In the genomic region with DNA sequence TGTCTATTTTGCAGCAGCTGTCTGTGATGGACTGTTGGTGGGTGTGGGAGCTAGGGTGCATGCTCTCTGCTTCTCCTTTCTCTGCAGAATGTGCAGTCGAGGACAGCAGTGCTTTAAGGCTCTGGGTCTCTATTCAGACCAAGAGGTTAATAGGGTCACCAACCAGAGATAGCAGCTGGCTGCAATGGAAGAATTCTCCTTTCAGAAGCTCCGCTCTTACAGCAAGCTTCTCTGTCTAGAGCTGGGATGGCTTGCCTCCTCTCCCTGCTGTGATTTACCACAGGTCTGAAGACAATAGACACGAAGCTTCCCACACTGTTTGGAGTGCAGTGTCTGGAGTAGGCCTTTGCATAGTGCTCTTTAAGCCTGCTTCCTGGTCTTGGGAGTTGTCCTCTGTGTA, we compare ENCODE assay signal across 22 mouse cellular contexts. TPM values are rescaled to one million over a fixed set of nuclear protein-coding genes. Genes with fewer than 3 reads are reported as not detected.
A peak's percentile ranks its signal among the peaks of the same experiment; 100 is the strongest.
DNase-seq lines count a peak whose midpoint lies in the region; ATAC-seq lines count a peak whose summit lies in the region.
"Had no signal": no experiment of that assay in that cellular context is flagged by ENCODE, and none has a peak within 500 bp of the region (broad histone marks: within the 10 kb centered on the region; RNA-seq: fewer than 3 reads in every experiment).

No protein-coding gene starts in this region.

- H3K36me3 ChIP-seq in forebrain, embryonic 10.5 days (replicated peaks) = peaks cover 56% of the 10 kb centered on the region
- no peaks in the 10 kb centered on the region for H3K36me3 ChIP-seq in forebrain, embryonic 14.5 days (ENCODE audit: control insufficient read depth, insufficient read depth, low read length)
- H3K36me3 ChIP-seq in midbrain, embryonic 10.5 days = peaks cover 50% of the 10 kb centered on the region
- H3K36me3 ChIP-seq in midbrain, embryonic 11.5 days (ENCODE audit: control insufficient read depth, insufficient read depth, low read length) = no peaks in the 10 kb centered on the region
- H3K36me3 ChIP-seq in embryonic facial prominence, embryonic 10.5 days (replicated peaks) = peaks cover 56% of the 10 kb centered on the region
- H3K36me3 ChIP-seq: hindbrain, embryonic 15.5 days had no signal

- no peak for ATAC-seq in forebrain, embryonic 14.5 days
- ATAC-seq in midbrain, embryonic 11.5 days (ENCODE audit: low FRiP score) = no peak
- no peak for ATAC-seq in cerebellum, adult (ENCODE audit: insufficient number of reproducible peaks, low FRiP score, low TSS enrichment)
- ATAC-seq: activated CD4-positive, CD25-positive, alpha-beta regulatory T cell, adult 4 months; CD4-positive, CD25-positive, alpha-beta regulatory T cell, adult 4 months; forebrain, postnatal 0 days; intestine, embryonic 16.5 days had no signal

- H3K27ac ChIP-seq in forebrain, embryonic 10.5 days = 0 out of 2 replicates have a peak overlapping the region, but pooled peaks have one; percentile 0
- no peak overlapping the region for H3K27ac ChIP-seq in forebrain, embryonic 14.5 days (ENCODE audit: low read depth, low read length)
- H3K27ac ChIP-seq in midbrain, embryonic 10.5 days (replicated peaks) = peak overlapping the region; percentile 46
- H3K27ac ChIP-seq in midbrain, embryonic 11.5 days (ENCODE audit: low read depth, low read length) = no peak overlapping the region
- 0 out of 2 replicates have a peak overlapping the region, but pooled peaks have one; percentile 7 for H3K27ac ChIP-seq in embryonic facial prominence, embryonic 10.5 days (replicated peaks)
- H3K27ac ChIP-seq: hindbrain, embryonic 15.5 days had no signal

- DNase-seq in forebrain, embryonic 10.5 days (ENCODE audit: extremely low spot score, low spot score) = no peak
- DNase-seq in forebrain, embryonic 14.5 days (ENCODE audit: low spot score) = no peak
- DNase-seq in midbrain, embryonic 10.5 days (ENCODE audit: low spot score) = no peak
- no peak for DNase-seq in midbrain, embryonic 11.5 days (ENCODE audit: low spot score, missing footprints)
- DNase-seq in embryonic facial prominence, embryonic 10.5 days (ENCODE audit: low spot score) = no peak
- DNase-seq in frontal cortex, adult 2 months (ENCODE audit: extremely low spot score in 1 of 2, low spot score in 1 of 2) = no peak
- no peak for DNase-seq in urinary bladder, postnatal 36 days (ENCODE audit: low spot score in 2 of 2)
- DNase-seq: adrenal gland, postnatal 25 days; B cell, adult 2 months; cerebellum, adult 2 months; cerebellum, postnatal 10 days; forebrain, postnatal 0 days; gastrocnemius, adult 2 months; gastrocnemius, postnatal 25 days; heart, postnatal 36 days had no signal

- peaks cover 5% of the 10 kb centered on the region for H3K9me3 ChIP-seq in forebrain, embryonic 10.5 days
- no peaks in the 10 kb centered on the region for H3K9me3 ChIP-seq in forebrain, embryonic 14.5 days (replicated peaks; ENCODE audit: control insufficient read depth, low read length)
- no peaks in the 10 kb centered on the region for H3K9me3 ChIP-seq in midbrain, embryonic 10.5 days (replicated peaks)
- no peaks in the 10 kb centered on the region for H3K9me3 ChIP-seq in midbrain, embryonic 11.5 days (ENCODE audit: control insufficient read depth, low read length)
- no peaks in the 10 kb centered on the region for H3K9me3 ChIP-seq in embryonic facial prominence, embryonic 10.5 days
- H3K9me3 ChIP-seq: forebrain, embryonic 12.5 days; heart, embryonic 12.5 days; hindbrain, embryonic 15.5 days had no signal

- peaks cover 80% of the 10 kb centered on the region for H3K4me1 ChIP-seq in forebrain, embryonic 10.5 days
- peaks cover 8% of the 10 kb centered on the region for H3K4me1 ChIP-seq in forebrain, embryonic 14.5 days (ENCODE audit: control insufficient read depth, insufficient read depth, low read length)
- H3K4me1 ChIP-seq in midbrain, embryonic 10.5 days = peaks cover 69% of the 10 kb centered on the region
- H3K4me1 ChIP-seq in midbrain, embryonic 11.5 days (ENCODE audit: control insufficient read depth, insufficient read depth, low read length) = peaks cover 20% of the 10 kb centered on the region
- peaks cover 69% of the 10 kb centered on the region for H3K4me1 ChIP-seq in embryonic facial prominence, embryonic 10.5 days

- WGBS in forebrain, embryonic 10.5 days = 17% methylated on average over 3 of the region's 3 CpGs
- WGBS in forebrain, embryonic 14.5 days = 28% methylated on average over 3 of the region's 3 CpGs
- WGBS in midbrain, embryonic 10.5 days = 9% methylated on average over 3 of the region's 3 CpGs
- 18% methylated on average over 3 of the region's 3 CpGs for WGBS in midbrain, embryonic 11.5 days
- WGBS in embryonic facial prominence, embryonic 10.5 days = 22% methylated on average over 3 of the region's 3 CpGs

- no peaks in the 10 kb centered on the region for H3K27me3 ChIP-seq in forebrain, embryonic 10.5 days (ENCODE audit: poor library complexity, severe bottlenecking)
- H3K27me3 ChIP-seq in forebrain, embryonic 14.5 days (replicated peaks; ENCODE audit: control insufficient read depth, insufficient read depth, low read length) = no peaks in the 10 kb centered on the region
- no peaks in the 10 kb centered on the region for H3K27me3 ChIP-seq in midbrain, embryonic 10.5 days (ENCODE audit: low read depth, poor library complexity, severe bottlenecking)
- no peaks in the 10 kb centered on the region for H3K27me3 ChIP-seq in midbrain, embryonic 11.5 days (ENCODE audit: control insufficient read depth, insufficient read depth, low read length)
- no peaks in the 10 kb centered on the region for H3K27me3 ChIP-seq in embryonic facial prominence, embryonic 10.5 days (replicated peaks; ENCODE audit: low read depth, poor library complexity, severe bottlenecking)
- H3K27me3 ChIP-seq: forebrain, embryonic 12.5 days; heart, embryonic 12.5 days; hindbrain, embryonic 15.5 days had no signal

- no peak overlapping the region for H3K4me3 ChIP-seq in forebrain, embryonic 10.5 days
- H3K4me3 ChIP-seq in forebrain, embryonic 14.5 days (ENCODE audit: low read depth, low read length) = no peak overlapping the region
- no peak overlapping the region for H3K4me3 ChIP-seq in midbrain, embryonic 10.5 days
- no peak overlapping the region for H3K4me3 ChIP-seq in midbrain, embryonic 11.5 days (ENCODE audit: low read depth, low read length)
- no peak overlapping the region for H3K4me3 ChIP-seq in embryonic facial prominence, embryonic 10.5 days
- H3K4me3 ChIP-seq: forebrain, embryonic 12.5 days; gastrocnemius, adult 2 months; heart, embryonic 12.5 days; hindbrain, embryonic 15.5 days had no signal

- no peak overlapping the region for H3K4me2 ChIP-seq in forebrain, embryonic 14.5 days (ENCODE audit: low read length)
- no peak overlapping the region for H3K4me2 ChIP-seq in midbrain, embryonic 11.5 days
- H3K4me2 ChIP-seq: forebrain, embryonic 12.5 days; heart, embryonic 12.5 days; hindbrain, embryonic 15.5 days had no signal

- H3K9ac ChIP-seq in forebrain, embryonic 14.5 days (ENCODE audit: low read length) = no peak overlapping the region
- H3K9ac ChIP-seq in midbrain, embryonic 11.5 days (ENCODE audit: low read length) = no peak overlapping the region
- H3K9ac ChIP-seq: forebrain, embryonic 12.5 days; forebrain, postnatal 0 days; heart, embryonic 12.5 days; hindbrain, embryonic 15.5 days had no signal

RNA-seq across cellular contexts. Expression of a gene that starts 48.2 kb away (rescaled TPM):
- 96.2 and 105 TPM in 2 replicates for polyA plus RNA-seq in forebrain, embryonic 10.5 days (2016; fragmentation: Nextera tagmentation; extraction: Ambion mirVana)
- polyA plus RNA-seq in forebrain, embryonic 14.5 days (2014; fragmentation: Nextera tagmentation; extraction: Ambion mirVana) = 196 and 221 TPM in 2 replicates
- 180 and 255 TPM in 2 replicates for polyA plus RNA-seq in midbrain, embryonic 10.5 days (2016; fragmentation: Nextera tagmentation; extraction: Ambion mirVana)
- polyA plus RNA-seq in midbrain, embryonic 11.5 days (2014; fragmentation: Nextera tagmentation; extraction: Ambion mirVana) = 379 and 401 TPM in 2 replicates
- polyA plus RNA-seq in embryonic facial prominence, embryonic 10.5 days (2016; fragmentation: Nextera tagmentation; extraction: Ambion mirVana) = 94.5 and 111 TPM in 2 replicates
- polyA plus RNA-seq in frontal cortex, adult 2 months (2012; rRNA removed) = 7.3 and 7.9 TPM in 2 replicates

Comparison
In these comparisons a context has a peak if more than half of its experiments do, and no peak if none do; other contexts are left out.
1. H3K27ac ChIP-seq: peak in forebrain, embryonic 10.5 days (single experiment), midbrain, embryonic 10.5 days (single experiment) and embryonic facial prominence, embryonic 10.5 days (single experiment); none in forebrain, embryonic 14.5 days (single experiment) and midbrain, embryonic 11.5 days (single experiment).
2. RNA of a gene that starts 48.2 kb away (polyA plus RNA-seq): 379 to 401 TPM in midbrain, embryonic 11.5 days, 196 to 221 TPM in forebrain, embryonic 14.5 days, 180 to 255 TPM in midbrain, embryonic 10.5 days, 94.5 to 111 TPM in embryonic facial prominence, embryonic 10.5 days and 96.2 to 105 TPM in forebrain, embryonic 10.5 days; 7.3 to 7.9 TPM in frontal cortex, adult 2 months; every median in the first group is over 10 times any median in the second.